Mouse (Mus musculus) thymus, adult 18-20 months (tissue): ENCODE measurements at regions not wholly inside any gene's neighbourhood (a gene's known extent, or its start where the extent isn't known, plus 50 kb on each side); places are given as distances from the start of the nearest gene placed in this dataset.

Experiments used
- DNase-seq, 2 experiments: peaks; one replicate each; pipeline ENCODE4 v3.0.0; 2022; ENCODE audit warnings: mixed read lengths in 2 of 2

GRCm38 (mm10) chr8:35935034-35935433 lies 169.4 kb downstream of the Gm19410 start:
- no peak for DNase-seq

- DNase-seq: no peak
These were observed 173.6 kb downstream of the Gm19410 start for GRCm38 (mm10) chr8:35939199-35939598.

DNA sequence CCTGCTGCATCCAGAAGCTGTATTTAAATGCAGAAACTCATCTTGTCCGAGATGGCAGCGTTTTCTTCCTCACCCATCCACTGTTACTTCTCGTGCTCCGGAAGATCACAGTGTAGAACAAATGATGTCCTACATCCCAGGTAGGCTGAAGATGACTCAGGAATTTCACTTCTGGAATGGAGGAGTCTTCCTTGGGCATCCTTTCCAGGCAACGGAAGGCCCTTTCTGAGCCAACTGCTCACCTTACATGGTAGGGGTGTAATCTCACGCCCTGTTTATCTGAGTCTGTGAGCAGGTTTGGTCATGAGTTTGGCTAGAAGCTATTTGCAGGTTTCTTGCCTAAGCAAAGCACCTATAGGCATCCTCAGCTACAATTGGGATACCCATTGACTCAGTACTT lies 176.9 kb downstream of the Gm19410 start:
- DNase-seq: no peak

DNA sequence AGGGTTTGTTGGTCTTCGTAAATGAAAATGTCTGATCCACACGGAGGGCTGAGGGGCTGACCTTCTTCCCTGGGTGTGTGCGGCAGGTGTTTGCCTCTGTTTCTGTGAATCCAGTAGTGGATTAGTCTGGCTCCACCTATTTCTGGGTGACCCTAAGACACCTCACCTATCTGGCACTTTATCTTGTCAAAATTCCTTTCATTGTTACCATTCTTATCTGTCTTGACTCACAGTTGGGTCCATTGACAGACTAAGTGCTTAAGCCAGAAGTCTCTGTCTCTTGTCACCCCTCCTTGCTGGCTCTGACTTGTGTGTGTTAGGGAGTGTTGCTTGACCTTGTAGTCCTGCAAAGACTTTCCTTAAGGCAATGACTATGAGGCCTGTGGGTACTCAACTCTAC lies 178.1 kb downstream of the Gm19410 start:
- no peak for DNase-seq

DNA sequence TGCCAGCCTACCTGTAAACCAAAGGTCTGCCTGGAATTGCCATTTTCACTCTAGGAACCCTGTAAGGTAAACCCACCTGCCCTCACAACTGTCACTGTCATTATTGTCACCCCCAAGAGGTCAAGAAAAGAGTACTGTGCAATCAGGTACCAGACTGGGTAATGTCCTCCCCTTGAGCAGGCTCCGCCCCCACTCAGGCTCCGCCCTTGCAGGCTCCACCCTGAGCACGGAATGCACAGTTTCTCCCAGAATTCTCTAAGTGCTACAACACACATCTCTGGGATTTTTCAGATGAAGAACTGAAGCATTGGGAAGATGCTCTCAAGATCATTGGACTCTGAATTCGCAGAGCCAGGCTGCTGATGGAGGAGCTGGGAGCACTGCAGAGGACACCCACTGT lies 178.9 kb downstream of the Gm19410 start:
- no peak for DNase-seq

- DNase-seq: no peak
These were observed 180.9 kb downstream of the Gm19410 start for GRCm38 (mm10) chr8:35946539-35946940.

DNA sequence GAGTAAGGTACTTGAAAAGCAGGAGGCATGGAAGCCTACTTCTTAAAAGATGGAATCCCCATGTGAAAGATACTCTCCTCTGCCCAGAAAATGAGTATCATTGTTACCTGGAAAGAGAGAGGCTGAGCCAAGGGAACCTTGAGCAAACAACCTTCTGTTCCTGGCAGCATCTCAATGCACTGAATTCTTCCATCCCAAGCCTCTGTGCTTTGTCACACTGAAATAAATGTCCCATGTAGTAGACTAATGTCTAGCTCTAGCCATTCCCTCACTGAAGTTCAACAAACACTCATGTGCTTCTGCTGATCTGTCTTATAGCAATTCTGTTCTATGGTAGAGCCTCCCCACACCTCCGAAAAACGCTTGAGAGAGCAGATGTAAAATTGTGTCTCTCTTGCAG lies 182.6 kb downstream of the Gm19410 start:
- DNase-seq: no peak

DNA sequence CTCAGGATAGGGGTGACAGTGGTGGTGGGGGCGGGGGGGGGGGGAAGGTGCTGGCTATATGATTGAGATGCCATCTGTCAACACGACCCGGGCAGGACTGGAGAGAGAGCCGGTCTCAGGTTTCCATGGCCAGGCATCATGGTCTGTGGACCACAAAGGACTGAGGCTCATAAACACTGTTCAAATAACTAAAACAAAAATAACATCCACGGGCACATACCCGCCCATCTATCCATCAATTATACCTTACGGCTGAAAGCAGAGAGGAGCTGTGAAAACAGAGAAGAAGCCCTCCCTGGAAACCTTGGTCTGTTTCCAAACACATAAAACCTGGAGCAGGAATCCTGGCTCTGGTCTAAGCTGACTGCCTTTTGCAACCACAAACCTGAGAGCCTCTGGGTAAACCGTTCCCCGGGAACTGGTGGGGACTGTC lies 183.2 kb downstream of the Gm19410 start:
- no peak for DNase-seq

- no peak for DNase-seq
These were observed 189.9 kb downstream of the Gm19410 start for GRCm38 (mm10) chr8:35955506-35955905.

- no peak for DNase-seq
These were observed 190.7 kb downstream of the Gm19410 start for GRCm38 (mm10) chr8:35956319-35956718.

DNA sequence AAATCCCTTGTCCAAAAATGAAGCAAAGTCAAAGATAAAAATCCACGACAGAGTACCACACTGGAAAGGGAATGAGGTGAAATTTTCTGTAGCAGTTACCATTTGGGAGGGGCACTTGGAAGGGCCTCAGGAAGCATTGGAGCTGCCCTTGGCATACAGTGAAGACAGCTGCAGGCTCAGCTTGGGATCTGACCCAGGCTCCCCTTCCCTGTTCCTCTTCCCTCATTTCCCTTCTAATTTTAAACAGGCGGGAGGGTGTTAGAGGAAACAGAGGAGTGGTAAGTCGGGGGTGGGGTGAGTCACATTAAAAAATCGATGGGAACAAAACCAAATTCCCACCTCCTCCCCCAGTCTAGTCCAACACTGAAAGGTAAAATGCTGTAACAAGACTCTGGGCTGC lies 193.6 kb downstream of the Gm19410 start:
- DNase-seq: no peak

GRCm38 (mm10) chr8:35960867-35961614 lies 195.5 kb downstream of the Gm19410 start:
- no peak for DNase-seq

- DNase-seq: no peak
These were observed 196.1 kb downstream of the Gm19410 start for GRCm38 (mm10) chr8:35961615-35962220.

DNA sequence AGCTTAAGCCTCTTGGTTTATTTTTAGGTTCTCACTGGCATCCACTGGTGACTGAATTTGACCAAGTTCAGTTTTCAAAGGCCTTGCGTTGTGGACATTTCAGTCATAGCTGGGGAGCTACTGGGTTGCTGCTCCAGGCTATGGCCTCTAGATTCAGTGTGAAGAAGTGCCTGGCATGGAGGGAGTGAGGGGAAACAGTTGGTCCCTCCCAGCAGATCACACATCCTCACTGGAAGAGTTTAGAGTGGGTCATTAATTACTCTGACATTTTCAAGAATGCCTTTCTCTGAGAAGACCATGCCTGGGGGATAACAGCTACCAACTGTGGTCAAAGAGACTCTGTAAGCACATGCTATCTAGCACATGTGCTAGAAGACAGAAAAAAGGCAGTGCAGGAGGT lies 199.3 kb downstream of the Gm19410 start:
- no peak for DNase-seq

DNA sequence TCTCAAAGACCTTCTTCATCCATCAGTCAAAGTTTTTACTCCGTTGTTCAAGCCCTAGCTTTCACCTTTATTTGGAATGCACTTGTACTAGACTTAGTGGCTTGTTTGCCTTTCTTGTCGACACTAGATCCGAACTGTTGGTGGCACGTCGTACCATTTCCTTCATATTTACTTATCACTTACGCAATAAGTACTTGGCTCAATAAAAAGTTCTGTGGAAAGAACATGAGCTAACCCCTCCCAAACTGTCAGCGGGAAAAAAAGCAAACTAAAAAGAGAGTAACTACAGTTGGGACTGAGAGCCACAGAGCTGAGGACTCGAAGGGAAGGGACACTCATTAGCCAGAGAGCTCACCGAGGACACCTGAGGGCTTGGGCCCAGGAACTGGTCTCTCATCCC lies 202.8 kb downstream of the Gm19410 start:
- DNase-seq: no peak

- no peak for DNase-seq
These were observed 205.5 kb downstream of the Gm19410 start for GRCm38 (mm10) chr8:35971082-35971481.

DNA sequence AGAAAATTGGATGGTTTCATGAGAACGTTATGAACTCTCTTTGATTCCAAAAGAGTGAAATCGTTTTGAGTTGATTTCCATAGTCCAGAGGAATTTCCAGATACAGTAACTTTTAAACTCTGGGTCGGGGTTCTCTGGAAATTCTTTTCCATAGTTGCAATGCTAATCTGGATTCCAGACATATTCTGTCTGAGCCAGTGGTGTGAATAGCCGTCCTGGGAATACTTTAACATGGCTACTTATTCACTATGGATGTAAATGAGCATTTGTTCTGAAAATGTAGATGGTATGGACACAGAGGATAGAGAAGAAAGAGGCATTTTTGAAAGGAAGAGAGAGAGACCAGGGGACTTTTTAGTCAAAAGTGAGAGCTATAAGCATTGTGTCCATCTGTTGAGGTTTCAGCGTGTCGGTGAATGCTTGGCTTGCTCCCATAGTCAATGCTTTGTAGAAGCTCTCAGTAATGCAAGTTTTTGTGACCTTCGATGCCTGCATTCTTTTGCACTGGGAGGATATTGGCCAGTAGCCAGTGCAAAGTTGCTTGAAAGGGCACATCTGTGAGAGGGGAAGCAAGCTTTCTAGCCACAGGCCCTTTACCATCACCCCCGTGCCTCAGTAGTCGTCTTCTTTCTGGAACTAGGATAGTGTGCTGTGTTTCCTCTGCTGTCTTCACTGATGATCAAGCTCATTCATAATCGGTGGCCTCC lies 208.9 kb downstream of the Gm19410 start:
- no peak for DNase-seq

- no peak for DNase-seq
These were observed 214.2 kb downstream of the Gm19410 start for GRCm38 (mm10) chr8:35979638-35980255.

DNA sequence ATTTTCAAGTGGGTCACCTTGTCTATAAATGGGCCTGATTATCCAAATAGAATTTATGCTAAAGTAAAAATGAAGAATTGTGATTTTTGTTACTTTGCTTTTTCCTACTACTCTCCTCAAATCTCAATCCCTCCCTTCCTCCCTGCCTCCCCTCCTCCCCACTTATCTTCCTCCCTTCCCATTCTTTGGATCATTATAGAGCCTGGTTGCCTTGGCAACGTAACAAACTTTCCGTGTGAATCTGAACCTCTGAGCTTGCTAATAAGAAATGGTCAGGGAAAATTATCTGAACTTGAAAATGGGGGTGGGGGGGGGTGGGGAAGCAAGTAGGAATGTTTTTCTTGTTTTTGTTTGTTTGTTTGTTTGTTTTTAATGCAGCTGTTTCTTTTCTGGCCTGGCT lies 217.5 kb downstream of the Gm19410 start:
- no peak for DNase-seq

DNA sequence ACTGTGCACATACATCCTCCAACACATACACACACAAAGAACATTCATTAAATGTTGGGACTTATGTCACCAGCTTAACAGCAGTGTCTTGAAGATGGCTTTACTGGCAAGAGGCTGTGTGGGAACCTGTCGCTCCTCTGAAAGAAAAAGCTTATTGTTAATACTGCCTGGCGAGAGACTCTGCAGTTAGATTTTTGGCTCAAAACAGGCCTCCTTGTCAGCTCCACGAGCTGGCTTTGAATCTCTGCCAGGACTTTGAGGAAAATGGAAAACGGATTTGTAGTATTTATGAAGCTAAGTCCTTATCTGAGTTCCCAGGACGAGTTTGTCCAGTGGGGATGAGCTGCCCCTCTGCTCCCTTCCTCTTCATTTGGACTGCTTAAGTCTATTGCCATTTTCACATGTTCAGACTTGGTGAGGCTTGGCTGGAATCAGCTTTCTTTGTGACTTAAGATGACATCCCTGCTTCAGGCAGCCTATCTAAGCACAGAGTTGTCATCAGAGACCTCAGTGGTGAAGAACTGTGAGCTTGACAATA lies 219.6 kb downstream of the Gm19410 start:
- no peak for DNase-seq

DNA sequence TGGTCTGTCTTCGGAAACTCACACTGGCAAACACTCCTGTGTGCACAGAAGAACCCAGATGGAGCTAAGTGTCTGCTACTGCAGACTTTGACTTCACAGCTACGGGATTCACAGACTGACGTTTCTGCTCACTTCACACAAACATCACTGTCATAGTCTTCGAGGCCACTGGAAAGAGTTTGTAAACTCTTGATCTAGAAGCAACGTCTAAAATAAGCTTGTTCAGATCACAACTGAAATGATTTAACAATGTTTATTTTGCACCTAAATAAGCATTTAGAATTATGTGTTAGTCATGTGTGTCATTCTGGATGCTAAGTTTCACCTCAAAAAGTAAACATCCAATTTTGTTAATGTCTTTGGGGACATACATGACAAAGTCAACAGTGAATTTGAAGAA lies 221.7 kb downstream of the Gm19410 start:
- no peak for DNase-seq

GRCm38 (mm10) chr8:35991013-35991412 lies 225.4 kb downstream of the Gm19410 start:
- DNase-seq: no peak

DNA sequence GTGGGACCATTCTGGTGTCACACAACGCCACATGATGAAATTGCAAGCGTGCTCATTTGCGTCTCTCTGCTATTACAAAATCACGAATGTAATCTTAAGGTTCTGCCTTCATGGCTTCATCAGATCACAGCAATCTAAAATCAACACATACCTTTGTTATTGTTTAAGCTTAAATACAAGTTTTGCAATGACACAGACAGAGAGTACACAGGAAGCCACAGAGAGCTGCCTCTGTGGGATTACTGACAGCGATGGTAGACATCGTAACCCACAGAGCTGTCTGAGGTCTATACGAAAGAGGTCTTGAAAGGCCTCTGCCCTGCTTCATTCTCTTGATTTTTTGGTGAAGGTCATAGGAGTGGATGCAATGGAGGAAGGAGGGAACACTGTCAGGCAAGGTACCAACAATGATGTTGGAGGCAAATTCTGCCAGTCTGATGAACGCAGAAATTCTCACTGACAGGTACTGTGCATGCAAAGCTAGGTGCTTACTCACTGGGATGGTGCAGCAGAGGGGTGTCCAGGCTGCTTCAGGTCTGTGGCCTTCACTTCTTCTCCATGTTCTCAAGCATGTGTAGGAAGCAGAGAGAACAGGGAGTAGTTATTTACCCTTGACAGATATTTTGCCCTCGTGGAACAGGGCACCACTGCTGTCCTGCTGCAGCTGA lies 226.5 kb downstream of the Gm19410 start:
- DNase-seq: no peak
